Mouse (Mus musculus): ENCODE measurements around the gene Rfx7.
A peak's percentile ranks its signal among the peaks of the same experiment; 100 is the strongest.
"Not testable (repeated sequence)": the region's sequence is repeated elsewhere in the genome, so short reads cannot be mapped to it uniquely, and the experiment has no call there.

Rfx7 gene

DNA sequence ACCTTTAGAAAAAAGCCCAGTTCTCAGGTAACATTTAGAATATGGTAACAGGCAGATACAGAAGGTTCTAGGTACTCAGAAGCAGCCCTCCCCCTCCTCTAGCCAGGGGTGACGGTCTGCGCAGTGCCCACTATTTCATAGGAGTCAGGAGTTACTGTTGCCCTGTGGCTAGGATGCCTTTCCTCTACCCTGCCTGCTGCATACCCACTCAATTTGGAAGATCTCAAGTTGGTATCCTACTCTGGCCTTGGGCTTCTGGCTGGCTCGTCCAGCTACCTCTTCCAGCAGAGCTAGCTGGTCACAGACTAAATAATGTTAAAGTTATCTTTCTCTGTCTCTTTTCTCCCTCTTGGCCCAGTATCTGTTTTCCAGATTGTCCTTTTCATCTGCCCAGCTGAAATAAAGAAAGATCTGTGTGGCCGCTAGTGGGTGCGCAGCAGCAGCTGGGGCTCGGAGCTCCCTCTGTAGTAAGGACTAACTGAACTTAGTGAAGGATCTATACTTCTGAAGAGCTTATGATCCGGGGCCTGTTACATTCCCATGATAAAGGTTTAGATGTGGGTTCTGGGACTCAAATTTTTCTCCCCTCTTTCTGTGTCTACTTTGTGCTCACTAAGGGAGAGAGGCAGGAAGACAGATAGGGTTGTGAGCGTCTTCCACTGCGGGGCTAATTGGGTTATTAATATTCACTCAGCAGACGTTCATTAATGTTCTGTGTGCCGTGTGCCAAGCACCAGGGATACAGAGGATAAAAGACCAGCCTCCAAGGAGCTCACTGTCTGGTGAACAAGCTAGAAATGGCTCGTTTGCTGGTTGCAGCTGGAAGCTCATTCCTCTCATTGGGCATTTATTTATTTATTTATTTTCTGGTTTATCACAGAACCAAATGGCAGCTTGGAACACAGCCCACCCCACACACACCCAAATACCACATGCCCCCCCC is 132.6 kb downstream of the Rfx7 start:
- no peak for DNase-seq (ENCODE audit: low spot score in 2 of 2)

DNA sequence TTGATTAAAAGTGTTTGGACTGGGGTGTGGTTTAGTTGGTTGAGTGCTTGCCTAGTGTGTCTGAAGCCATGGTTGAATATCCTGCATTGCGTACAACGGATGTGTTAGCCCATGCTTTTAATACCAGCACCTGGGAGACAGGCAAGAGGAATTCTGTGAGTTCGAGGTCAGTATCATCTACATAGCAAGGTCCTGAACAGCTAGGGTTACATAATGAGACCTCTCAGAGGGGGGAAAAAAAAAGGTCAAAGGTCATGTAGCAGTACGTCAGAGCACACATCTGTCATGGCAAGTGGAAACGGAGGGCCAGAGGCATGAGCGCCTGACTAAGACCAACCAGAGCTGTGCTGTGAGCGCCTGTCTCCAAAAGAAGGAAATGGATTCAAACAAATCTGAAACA is 133.5 kb downstream of the Rfx7 start:
- no peak for DNase-seq (ENCODE audit: low spot score in 2 of 2)

DNA sequence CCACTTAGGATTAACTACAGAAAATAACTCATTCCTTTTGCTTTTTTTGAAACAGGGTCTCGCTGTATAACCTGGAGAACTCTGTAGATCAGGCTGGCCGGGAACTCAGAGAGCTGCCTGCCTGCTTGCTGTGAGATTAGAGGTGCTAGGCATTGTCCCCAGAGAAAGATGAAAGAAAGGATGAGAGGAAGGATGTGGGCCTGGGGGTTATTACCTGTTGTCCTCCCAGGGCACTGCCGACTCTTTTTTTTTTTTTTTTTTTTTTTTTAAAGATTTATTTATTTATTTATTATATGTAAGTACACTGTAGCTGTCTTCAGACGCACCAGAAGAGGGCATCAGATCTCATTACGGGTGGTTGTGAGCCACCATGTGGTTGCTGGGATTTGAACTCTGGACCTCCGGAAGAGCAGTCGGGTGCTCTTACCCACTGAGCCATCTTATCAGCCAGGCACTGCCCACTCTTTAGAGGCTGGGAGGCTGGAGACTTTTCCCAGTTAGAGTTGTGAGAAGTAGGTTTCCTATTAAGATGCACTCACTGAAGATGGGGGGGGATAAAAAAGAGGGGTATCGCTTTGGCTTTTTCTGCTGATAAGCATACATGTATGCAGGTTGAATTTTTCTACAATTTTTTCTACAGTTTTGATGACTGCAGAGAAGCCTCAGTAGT is 134.4 kb downstream of the Rfx7 start:
- not testable (repeated sequence) for DNase-seq (ENCODE audit: low spot score in 2 of 2)

DNA sequence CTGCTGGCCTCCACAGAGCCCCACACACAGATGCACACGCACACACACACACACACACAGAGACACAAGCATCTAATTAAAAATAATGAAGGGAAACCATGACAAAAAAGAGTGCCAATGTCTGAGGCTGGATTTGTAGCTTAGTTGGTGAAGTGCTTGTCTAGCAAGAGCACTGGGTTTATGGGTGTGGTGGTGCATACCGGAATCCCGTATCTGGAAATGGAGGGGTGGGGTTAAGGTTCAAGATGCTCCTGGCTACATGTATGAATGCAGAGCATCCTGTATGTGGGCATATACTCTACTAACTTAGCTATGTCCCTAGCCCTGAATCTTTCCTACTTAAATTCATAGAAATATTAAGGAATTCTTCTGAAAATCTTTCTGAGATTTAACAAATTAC is 135.1 kb downstream of the Rfx7 start:
- DNase-seq (ENCODE audit: low spot score in 2 of 2): no peak

DNA sequence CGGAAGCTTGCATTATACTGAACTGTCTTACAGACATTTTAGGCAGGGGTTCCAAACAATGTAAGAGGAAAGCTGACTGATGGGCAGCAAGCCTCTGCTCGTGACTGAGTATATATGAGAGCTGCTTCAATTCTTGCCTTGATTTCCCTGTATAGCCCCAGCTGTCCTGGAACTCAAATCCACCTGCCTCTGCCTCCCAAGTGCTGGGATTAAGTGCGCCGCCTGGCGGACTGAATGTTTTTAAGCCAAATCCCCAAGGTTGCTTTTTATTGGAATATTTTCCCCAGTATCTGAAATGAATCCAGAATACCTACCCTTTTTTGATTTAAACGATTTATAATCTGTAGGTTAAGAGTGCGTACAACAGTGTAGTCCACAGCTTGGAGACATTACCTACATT is 137.3 kb downstream of the Rfx7 start:
- no peak for DNase-seq (ENCODE audit: low spot score in 2 of 2)

DNA sequence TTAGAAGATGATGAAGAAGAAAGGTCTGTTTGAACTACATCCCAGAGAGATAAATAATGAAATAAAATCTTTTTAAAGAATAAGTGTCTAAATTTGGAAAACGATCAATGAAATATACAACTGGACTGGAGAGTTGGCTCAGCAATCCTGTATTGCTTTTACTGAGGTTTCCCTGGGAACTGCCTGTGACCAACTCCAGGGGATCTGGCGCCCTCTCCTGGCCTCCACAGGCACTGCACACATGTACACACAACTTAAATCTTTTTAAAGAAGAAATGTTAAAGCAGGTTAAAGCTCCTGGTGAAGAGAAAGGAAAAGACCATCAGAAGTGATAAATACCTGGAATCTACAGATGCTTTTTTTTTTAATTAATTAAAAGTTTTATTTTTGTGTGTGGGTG is 140.3 kb downstream of the Rfx7 start:
- peak; percentile 71 to 90 for DNase-seq (ENCODE audit: low spot score in 2 of 2)
